Mouse (Mus musculus): Measurements from ENCODE around the gene Zfp664. TPM values are rescaled to one million over a fixed set of nuclear protein-coding genes. Genes with fewer than 3 reads are reported as not detected.

Gene Zfp664
- total and polyA plus RNA-seq, 3 experiments, result 32.0 to 45.7 (median 41.7) TPM

DNA sequence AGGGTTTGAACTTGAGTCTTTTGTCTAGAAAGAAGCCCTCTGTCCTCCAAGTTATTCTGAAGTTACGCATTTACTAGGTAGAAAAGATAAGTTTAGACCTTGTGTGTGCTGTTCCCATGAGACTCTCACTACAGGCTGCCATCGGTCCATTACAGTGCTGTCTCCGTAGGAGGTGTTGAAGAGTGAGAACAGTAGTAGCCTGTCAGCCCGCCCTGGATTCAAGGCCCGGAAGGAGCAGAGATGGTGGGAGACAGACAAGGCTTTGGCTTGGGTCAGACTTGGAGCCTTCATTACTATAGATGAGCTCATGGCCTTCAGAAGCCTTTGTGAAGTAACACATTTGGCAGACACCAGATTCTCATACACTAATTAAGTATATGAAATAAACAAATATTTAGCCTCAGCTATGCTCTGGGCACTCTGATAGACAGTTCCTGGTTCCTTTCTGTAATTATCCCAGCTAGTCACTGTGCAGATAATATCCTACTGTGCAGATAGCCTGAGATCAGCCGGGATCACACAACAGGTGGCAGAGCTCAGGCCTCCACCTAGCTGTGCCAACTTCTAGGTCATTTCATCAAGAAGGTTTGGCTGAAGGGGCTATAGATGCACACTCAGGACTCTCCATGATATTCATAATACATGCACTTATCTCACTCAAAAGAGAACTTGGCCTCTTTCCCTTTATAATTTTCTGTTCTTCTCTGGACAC lies 11.6 kb downstream of the Zfp664 start:
- Histone ChIP-seq H3K27me3 (ENCODE audit: insufficient read depth, low read length) (no peaks in the 10 kb centered on the region), H3K36me3 (replicated peaks) (peaks cover 95% of the 10 kb centered on the region)

DNA sequence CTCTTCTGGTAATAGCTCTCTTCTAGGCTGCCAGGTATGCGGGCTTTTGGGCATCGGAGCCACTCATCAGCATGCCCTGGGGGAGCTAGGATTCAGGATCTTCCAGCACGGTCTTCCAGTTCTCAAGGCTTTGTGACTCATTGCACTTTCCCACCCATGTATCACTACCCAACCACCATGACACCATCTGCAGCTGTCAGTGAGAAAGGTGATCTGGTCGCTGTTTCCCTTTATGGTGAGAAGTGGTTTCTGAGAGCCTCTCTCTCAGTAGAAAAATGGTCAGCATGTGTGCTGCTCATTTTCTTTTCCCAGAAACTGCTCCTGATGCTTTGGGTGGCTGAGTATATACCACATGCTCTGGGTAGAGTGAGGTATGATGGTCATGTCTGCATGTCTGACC lies 16.8 kb downstream of the Zfp664 start:
- no peak for ATAC-seq (ENCODE audit: extremely low read depth, insufficient number of reproducible peaks, low FRiP score, poor library complexity, severe bottlenecking)
- Histone ChIP-seq H3K4me3 (ENCODE audit: low read depth, low read length) (no peak overlapping the region), H3K27me3 (ENCODE audit: insufficient read depth, low read length) (no peaks in the 10 kb centered on the region), H3K4me1 (ENCODE audit: insufficient read depth, low read depth, low read length) (peaks cover 2% of the 10 kb centered on the region; the same call in 1 of the 2 replicates), H3K36me3 (replicated peaks) (peaks cover 97% of the 10 kb centered on the region), H3K9me3 (replicated peaks) (no peaks in the 10 kb centered on the region)
- no peak for TF ChIP-seq POLR2AphosphoS5 (IDR thresholded peaks at IDR 0.05; ENCODE audit: insufficient replicate concordance, low read depth, low read length)
- no peak for TF ChIP-seq CTCF (IDR thresholded peaks at IDR 0.05; ENCODE audit: low read depth, low read length)
- no peak for TF ChIP-seq GATA2 (IDR thresholded peaks at IDR 0.05; ENCODE audit: borderline replicate concordance, low read depth, low read length)
- TF ChIP-seq GATA1 (IDR thresholded peaks at IDR 0.05; ENCODE audit: borderline replicate concordance, low read length), result no peak
- TF ChIP-seq TAL1 (conservative IDR thresholded peaks at IDR 0.05; ENCODE audit: low read depth, low read length), result no peak
- DNase-seq (ENCODE audit: low spot score), result no peak

More for the DNA sequence above, 11.6 kb downstream of the Zfp664 start:
- H3K4me3 ChIP-seq (ENCODE audit: low read depth, low read length), result no peak overlapping the region
- peaks cover 5% of the 10 kb centered on the region; the same call in 1 of the 2 replicates for H3K4me1 ChIP-seq (ENCODE audit: insufficient read depth, low read depth, low read length)
- TF ChIP-seq POLR2AphosphoS5 (IDR thresholded peaks at IDR 0.05; ENCODE audit: insufficient replicate concordance, low read depth, low read length) (no peak), GATA1 (IDR thresholded peaks at IDR 0.05; ENCODE audit: borderline replicate concordance, low read length) (no peak), CTCF (IDR thresholded peaks at IDR 0.05; ENCODE audit: low read depth, low read length) (no peak), TAL1 (conservative IDR thresholded peaks at IDR 0.05; ENCODE audit: low read depth, low read length) (no peak), GATA2 (IDR thresholded peaks at IDR 0.05; ENCODE audit: borderline replicate concordance, low read depth, low read length) (no peak)
- ATAC-seq (ENCODE audit: extremely low read depth, insufficient number of reproducible peaks, low FRiP score, poor library complexity, severe bottlenecking) (no peak), DNase-seq (ENCODE audit: low spot score) (no peak)
- no peaks in the 10 kb centered on the region for H3K9me3 ChIP-seq (replicated peaks)

DNA sequence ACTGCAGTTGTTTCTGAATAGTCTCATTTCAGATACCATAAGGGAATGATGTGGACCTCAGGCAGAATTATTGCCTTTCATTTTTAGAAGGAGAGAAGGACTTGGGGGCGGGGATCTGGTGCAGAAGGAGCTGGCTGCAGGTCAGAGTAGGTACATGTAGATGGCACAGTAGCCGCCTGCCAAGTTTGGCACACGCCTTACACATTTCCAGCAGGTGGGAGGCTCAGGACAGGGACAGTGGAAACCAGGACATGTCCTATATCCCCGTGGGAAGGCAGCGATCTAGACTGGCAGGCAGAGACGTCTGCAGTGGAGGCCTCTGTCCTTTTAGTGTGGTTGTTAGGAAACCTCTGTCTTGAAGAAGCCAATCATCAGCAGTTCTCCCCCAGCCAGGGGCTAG lies 17.3 kb downstream of the Zfp664 start:
- Histone ChIP-seq H3K9me3 (replicated peaks) (no peaks in the 10 kb centered on the region), H3K4me1 (ENCODE audit: insufficient read depth, low read depth, low read length) (peaks cover 2% of the 10 kb centered on the region; the same call in 1 of the 2 replicates), H3K4me3 (ENCODE audit: low read depth, low read length) (no peak overlapping the region), H3K36me3 (replicated peaks) (peaks cover 97% of the 10 kb centered on the region), H3K27me3 (ENCODE audit: insufficient read depth, low read length) (no peaks in the 10 kb centered on the region)
- DNase-seq (ENCODE audit: low spot score) (no peak), ATAC-seq (ENCODE audit: extremely low read depth, insufficient number of reproducible peaks, low FRiP score, poor library complexity, severe bottlenecking) (no peak)
- TF ChIP-seq GATA2 (IDR thresholded peaks at IDR 0.05; ENCODE audit: borderline replicate concordance, low read depth, low read length), result no peak
- no peak for TF ChIP-seq POLR2AphosphoS5 (IDR thresholded peaks at IDR 0.05; ENCODE audit: insufficient replicate concordance, low read depth, low read length)

DNA sequence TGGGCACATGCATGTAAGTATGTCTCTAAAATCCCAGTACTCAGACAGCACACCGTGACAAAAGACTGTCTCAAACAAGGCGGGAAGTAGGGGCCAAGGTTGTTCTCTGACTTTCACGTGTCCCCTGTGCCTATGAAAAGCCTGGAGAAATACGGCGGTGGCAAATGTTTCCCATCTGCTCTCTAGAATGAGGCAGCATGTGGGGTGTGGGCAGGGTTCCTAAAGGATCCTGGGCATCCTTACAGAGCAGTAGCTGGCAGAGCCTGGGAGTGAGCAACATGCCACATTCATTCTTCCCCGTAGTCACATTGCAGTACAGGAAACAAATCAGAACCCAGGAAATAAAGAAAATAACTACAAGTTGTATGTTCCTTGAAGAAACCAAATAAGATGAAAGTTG lies 21.4 kb downstream of the Zfp664 start:
- TF ChIP-seq CTCF (IDR thresholded peaks at IDR 0.05; ENCODE audit: low read depth, low read length), result no peak
- no peak for TF ChIP-seq POLR2AphosphoS5 (IDR thresholded peaks at IDR 0.05; ENCODE audit: insufficient replicate concordance, low read depth, low read length)
- no peak for TF ChIP-seq GATA1 (IDR thresholded peaks at IDR 0.05; ENCODE audit: borderline replicate concordance, low read length)
- TF ChIP-seq TAL1 (conservative IDR thresholded peaks at IDR 0.05; ENCODE audit: low read depth, low read length), result no peak
- no peak for TF ChIP-seq GATA2 (IDR thresholded peaks at IDR 0.05; ENCODE audit: borderline replicate concordance, low read depth, low read length)
- Histone ChIP-seq H3K9me3 (replicated peaks) (no peaks in the 10 kb centered on the region), H3K36me3 (replicated peaks) (peaks cover 96% of the 10 kb centered on the region), H3K4me3 (ENCODE audit: low read depth, low read length) (no peak overlapping the region), H3K4me1 (ENCODE audit: insufficient read depth, low read depth, low read length) (0 out of 2 replicates have a peak, but pooled peaks cover 2% of the 10 kb centered on the region), H3K27me3 (ENCODE audit: insufficient read depth, low read length) (no peaks in the 10 kb centered on the region)
- no peak for DNase-seq (ENCODE audit: low spot score)
- no peak for ATAC-seq (ENCODE audit: extremely low read depth, insufficient number of reproducible peaks, low FRiP score, poor library complexity, severe bottlenecking)

DNA sequence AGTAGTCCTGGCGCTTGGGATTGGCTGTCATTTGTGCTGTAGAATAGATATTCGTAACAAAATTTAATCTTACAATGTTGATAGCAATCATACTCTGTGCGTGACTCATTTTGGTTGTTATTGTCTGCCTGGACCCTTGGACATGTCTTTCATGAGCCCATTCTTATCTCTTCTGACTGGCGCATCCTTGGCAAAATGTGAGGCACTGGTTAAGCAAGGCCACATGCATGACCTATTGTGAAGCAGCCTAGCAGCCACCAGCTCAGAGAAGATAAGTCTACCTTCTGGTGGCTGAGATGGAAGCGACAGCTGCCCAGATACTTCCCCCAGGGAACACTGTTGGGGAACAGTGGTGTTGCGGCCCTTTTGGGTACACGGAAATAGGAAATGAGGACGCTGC lies 26.2 kb downstream of the Zfp664 start:
- no peaks in the 10 kb centered on the region for H3K4me1 ChIP-seq (ENCODE audit: insufficient read depth, low read depth, low read length)
- no peak for DNase-seq (ENCODE audit: low spot score)
- H3K9me3 ChIP-seq (replicated peaks), result no peaks in the 10 kb centered on the region
- no peak overlapping the region for H3K4me3 ChIP-seq (ENCODE audit: low read depth, low read length)
- H3K27me3 ChIP-seq (ENCODE audit: insufficient read depth, low read length), result no peaks in the 10 kb centered on the region
- TF ChIP-seq TAL1 (conservative IDR thresholded peaks at IDR 0.05; ENCODE audit: low read depth, low read length), result no peak
- no peak for TF ChIP-seq POLR2AphosphoS5 (IDR thresholded peaks at IDR 0.05; ENCODE audit: insufficient replicate concordance, low read depth, low read length)
- TF ChIP-seq GATA1 (IDR thresholded peaks at IDR 0.05; ENCODE audit: borderline replicate concordance, low read length), result no peak
- no peak for TF ChIP-seq GATA2 (IDR thresholded peaks at IDR 0.05; ENCODE audit: borderline replicate concordance, low read depth, low read length)
- TF ChIP-seq CTCF (IDR thresholded peaks at IDR 0.05; ENCODE audit: low read depth, low read length), result no peak
- peaks cover 66% of the 10 kb centered on the region for H3K36me3 ChIP-seq (replicated peaks)
- no peak for ATAC-seq (ENCODE audit: extremely low read depth, insufficient number of reproducible peaks, low FRiP score, poor library complexity, severe bottlenecking)

DNA sequence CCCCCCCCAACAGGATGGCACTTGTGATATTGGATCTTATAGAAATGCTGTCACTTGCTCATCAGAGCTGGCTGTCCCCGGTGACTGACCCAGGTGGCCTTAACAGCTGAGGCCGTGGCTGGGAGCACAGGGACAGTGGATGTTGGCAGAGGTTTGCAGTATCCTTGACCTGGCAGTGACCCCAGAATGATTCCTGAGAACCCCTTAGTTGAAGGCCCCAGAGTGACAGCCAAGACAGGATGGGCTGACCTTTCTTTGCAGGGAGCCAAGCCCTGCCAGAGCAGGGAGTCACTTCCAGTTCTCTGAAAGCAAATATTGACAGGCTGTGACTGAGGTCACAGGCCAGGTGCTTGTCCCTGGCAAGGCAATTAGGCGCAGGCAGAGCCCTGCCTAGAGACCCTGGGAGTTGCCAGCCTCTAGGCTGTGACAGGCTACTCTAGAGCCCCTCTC lies 29.5 kb downstream of the Zfp664 start:
- Histone ChIP-seq H3K9me3 (replicated peaks) (no peaks in the 10 kb centered on the region), H3K4me3 (ENCODE audit: low read depth, low read length) (no peak overlapping the region), H3K36me3 (replicated peaks) (peaks cover 33% of the 10 kb centered on the region), H3K27me3 (ENCODE audit: insufficient read depth, low read length) (no peaks in the 10 kb centered on the region), H3K4me1 (ENCODE audit: insufficient read depth, low read depth, low read length) (no peaks in the 10 kb centered on the region)
- TF ChIP-seq POLR2AphosphoS5 (IDR thresholded peaks at IDR 0.05; ENCODE audit: insufficient replicate concordance, low read depth, low read length), result no peak
- no peak for TF ChIP-seq GATA1 (IDR thresholded peaks at IDR 0.05; ENCODE audit: borderline replicate concordance, low read length)
- TF ChIP-seq GATA2 (IDR thresholded peaks at IDR 0.05; ENCODE audit: borderline replicate concordance, low read depth, low read length), result no peak
- no peak for TF ChIP-seq CTCF (IDR thresholded peaks at IDR 0.05; ENCODE audit: low read depth, low read length)
- TF ChIP-seq TAL1 (conservative IDR thresholded peaks at IDR 0.05; ENCODE audit: low read depth, low read length), result no peak
- no peak for DNase-seq (ENCODE audit: low spot score)
- no peak for ATAC-seq (ENCODE audit: extremely low read depth, insufficient number of reproducible peaks, low FRiP score, poor library complexity, severe bottlenecking)
